Mouse (Mus musculus) activated CD4-positive, CD25-positive, alpha-beta regulatory T cell, adult 4 months (primary cell): ENCODE results near the gene Dync1li1. TPM values are rescaled to one million over a fixed set of nuclear protein-coding genes. Genes with fewer than 3 reads are reported as not detected.

Experiments used
- ATAC-seq: one replicate; pipeline ENCODE4 v1.8.0; 2017
- polyA plus RNA-seq, 2 experiments: library from polyadenylated mRNA; unstranded; fragments of 100-300 nt; shearing (Covaris generic); gene quantifications; one replicate each; pipeline ENCODE4 v1.2.1; 2017

Dync1li1 gene
- polyA plus RNA-seq, 2 experiments from 2014 or later: 43.8 to 48.4 TPM

- ATAC-seq: peak; percentile 70
These were observed 42.6 kb downstream of the Dync1li1 start, which contains the start of gene Cmtm6 for GRCm38 (mm10) chr9:114731011-114731755. TSS of gene Cmtm6 (plus strand) at chr9:114731116.

- ATAC-seq: peak; percentile 13
These were observed 43.5 kb downstream of the Dync1li1 start for GRCm38 (mm10) chr9:114731871-114732682.

DNA sequence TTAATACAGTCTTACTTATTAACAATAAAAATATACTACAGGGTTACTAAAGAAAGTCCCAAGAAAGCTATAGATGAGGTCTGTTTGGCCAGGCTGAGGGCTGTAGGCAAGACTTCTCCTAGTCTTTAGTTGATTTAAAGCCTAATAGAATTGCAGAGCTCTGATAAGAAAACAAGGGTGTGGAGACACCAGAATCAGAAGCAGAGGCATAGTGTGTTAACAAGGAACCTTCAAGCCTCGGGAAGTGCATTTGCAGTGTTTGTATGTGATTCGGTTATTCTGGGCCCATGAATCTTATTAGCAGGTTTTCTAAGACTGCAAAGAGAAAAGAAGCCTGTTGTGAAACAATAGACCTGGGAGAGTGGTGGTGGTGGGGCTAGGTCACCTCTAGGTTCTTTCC lies 44.6 kb downstream of the Dync1li1 start:
- ATAC-seq: no peak

GRCm38 (mm10) chr9:114736442-114736841 lies 47.9 kb downstream of the Dync1li1 start:
- no peak for ATAC-seq

GRCm38 (mm10) chr9:114740336-114740735 lies 51.7 kb downstream of the Dync1li1 start:
- peak; percentile 88 for ATAC-seq

DNA sequence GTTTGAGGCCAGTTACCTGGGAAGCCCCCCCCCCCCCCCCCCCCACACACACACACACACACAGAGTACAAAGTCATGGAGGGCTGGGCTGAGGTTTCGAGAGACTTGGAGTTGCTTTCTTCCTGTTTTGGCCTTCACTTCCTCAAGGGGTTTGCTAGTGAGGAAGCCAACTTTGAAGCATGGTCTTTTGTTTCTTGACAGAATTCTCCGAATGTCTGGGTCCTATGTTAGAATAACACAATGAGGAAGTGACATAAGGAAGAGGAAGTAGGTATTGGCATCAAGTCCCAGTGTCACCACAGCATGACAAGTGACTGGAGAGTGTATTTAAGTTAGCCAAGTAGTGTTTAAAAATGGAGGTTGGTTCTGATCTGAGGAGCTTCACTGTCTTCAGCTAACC lies 54.1 kb downstream of the Dync1li1 start:
- ATAC-seq: peak; percentile 49

DNA sequence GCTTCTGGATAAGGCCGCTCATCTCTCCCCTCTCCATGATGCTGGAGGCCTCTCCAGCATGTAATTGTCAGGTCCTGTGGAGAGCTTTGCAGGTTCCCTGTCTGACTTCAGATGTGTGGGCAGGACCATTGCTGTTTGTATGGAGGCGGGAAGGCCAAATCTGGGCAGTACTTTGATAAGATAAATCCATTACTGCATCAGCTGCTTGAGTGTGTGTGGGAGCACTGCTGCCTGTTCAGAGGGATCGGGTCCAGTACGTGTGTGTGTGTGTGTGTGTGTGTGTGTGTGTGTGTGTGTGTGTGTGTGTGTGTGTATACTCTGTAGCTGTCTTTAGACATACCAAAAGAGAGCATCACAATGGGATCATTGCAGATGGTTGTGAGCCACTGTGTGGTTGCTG lies 56.6 kb downstream of the Dync1li1 start:
- no peak for ATAC-seq

- ATAC-seq: no peak
These were observed 57.1 kb downstream of the Dync1li1 start for GRCm38 (mm10) chr9:114745654-114746053.

- ATAC-seq: no peak
These were observed 58.4 kb downstream of the Dync1li1 start for GRCm38 (mm10) chr9:114747012-114747411.

GRCm38 (mm10) chr9:114747466-114747865 lies 58.9 kb downstream of the Dync1li1 start:
- no peak for ATAC-seq

GRCm38 (mm10) chr9:114751582-114751981 lies 63.0 kb downstream of the Dync1li1 start:
- ATAC-seq: no peak

DNA sequence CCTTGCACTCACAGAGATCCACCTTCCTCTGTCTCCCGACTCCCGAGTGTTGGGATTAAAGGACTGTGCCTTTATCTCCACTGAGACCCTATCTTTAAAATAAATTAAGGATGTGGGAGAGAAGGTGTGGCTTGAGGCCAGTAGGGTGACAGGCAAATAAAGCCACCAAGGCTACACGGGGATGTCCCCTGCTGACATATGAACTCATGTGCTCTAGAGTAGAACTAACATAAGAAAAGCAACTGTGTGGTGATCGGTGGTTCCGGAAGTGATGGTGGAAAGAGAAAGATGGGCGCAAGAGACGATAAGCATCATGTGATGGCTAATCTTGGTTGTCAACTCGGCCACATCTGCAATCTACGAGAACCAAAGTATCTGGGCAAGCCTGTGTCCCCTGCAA lies 63.7 kb downstream of the Dync1li1 start:
- peak; percentile 68 for ATAC-seq

DNA sequence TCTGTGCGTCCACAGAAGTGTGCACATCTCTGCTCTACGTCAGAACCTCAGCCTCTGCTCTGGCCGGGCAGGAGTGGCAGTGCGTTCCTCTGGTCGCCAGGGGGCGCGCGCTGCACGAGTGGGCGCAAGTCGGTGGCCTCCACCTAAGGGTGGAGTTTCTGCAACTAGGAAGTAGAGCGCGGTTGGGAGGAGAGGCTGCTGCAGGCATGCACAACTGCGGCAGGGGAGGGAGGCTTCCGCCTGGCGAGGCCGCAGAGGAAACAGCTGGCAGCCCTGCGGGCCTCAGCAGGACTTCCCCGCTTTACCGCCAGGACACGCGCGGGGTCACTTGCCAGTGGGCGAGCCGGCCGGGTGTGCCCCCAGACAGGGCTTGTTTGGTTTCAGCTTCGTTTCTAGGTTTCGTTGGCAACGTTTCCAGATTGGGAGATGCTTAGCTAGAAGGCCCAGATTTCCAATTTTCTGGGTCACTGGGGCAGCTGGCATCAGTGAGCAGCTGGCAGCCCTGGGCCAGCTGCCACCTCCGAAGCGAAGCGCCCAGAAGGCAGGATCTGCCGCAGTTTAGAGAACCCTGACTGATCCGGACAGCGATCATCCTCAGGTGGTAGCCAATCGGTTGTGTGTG lies 64.4 kb downstream of the Dync1li1 start:
- peak; percentile 84 for ATAC-seq

DNA sequence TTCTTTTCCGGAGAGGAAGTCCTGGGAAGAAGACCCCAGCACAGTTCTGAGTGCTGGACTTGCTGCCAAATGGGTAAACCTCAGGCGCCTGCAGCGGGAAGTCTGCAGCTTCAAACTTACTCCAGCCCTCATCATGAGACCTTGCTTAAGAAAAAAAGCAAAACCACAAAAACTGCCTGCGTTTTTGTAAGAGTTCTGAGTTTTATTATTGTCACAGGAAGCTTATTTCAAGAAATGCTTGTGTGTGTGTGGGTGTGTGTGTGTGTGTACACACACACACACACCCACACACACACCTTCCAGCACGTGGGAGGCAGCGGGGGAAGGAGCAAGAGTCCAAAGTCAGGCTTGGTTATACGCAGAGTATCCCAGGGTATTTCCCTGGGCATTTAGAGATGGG lies 69.7 kb downstream of the Dync1li1 start:
- ATAC-seq: peak; percentile 55

GRCm38 (mm10) chr9:114758801-114759200 lies 70.2 kb downstream of the Dync1li1 start:
- no peak for ATAC-seq

DNA sequence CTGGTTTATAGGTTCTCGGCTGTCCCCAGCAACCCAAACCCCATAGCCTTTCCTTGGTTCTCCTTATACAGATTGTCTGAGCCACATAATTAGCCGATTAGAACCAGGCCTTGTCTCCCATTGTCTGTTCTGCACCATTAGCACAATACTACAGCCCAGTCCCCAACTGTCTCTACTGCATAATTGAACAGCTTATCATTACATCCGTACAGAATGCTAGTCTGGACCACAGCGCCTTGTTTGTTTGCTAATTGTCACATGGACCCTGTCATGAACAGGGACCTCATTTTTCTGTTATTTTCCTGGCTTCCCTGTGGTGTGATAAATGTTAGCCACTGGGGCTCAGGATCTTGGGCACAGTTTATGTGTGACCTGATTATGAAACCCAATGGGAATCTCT lies 71.3 kb downstream of the Dync1li1 start:
- ATAC-seq: no peak

DNA sequence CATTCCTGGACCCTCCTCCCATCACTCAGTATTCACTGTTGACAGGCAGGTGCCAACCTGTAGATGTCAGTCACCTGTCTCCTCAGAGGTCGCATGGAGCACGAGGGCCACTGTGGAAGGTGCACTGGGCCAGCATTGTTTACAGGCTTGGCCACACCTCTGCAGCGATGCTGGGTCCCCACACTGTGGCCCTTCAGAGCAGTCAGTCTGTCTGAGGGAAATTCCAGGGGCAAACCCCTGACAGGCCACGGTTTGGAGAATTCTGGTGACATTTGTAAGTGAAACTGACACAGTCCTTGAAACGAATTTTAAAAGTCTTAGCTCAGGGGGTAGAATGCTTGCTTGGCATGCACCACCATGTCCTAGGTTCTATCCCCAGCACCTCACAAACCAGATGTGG lies 71.8 kb downstream of the Dync1li1 start:
- peak; percentile 50 for ATAC-seq

DNA sequence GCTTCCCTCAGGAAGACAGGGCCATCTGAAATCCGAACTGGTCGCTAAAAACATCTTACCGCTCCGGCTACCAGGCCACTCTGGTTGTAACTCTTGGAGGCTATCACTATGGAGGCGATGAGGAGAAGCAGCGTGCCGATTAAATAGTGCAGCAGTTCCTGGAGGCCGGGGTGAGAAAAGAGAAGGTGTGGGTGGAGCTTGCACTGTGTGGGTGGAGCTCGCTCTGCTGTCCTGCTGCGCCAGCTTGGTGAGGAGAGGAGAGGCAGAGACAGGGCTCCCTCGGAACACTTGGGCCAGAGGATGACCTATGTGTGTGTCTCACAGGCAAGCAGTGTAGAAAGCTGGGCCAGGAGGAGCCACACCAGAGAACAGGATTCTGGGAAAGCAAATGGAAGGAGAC lies 73.3 kb downstream of the Dync1li1 start:
- peak; percentile 24 for ATAC-seq

GRCm38 (mm10) chr9:114763341-114763740 lies 74.8 kb downstream of the Dync1li1 start:
- no peak for ATAC-seq

- no peak for ATAC-seq
These were observed 78.4 kb downstream of the Dync1li1 start for GRCm38 (mm10) chr9:114767030-114767429.

DNA sequence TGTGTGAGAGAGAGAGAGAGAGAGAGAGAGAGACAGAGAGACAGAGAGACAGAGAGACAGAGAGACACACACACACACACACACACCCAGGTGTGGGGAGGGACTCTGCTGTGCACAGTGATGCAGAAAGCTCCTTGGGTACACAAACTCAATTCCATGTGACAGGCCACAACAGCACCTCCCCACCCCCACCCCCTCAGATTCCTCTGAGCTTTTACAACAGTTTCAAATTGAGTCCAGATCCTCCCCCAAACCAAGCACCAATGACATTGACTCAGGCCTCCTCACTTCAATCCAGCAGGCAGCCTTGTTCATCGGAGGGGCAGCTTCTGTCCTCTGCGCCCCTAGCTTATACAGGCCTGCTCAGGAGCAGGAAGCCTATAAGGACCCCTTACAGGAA lies 78.9 kb downstream of the Dync1li1 start:
- no peak for ATAC-seq

- no peak for ATAC-seq
These were observed 79.5 kb downstream of the Dync1li1 start for GRCm38 (mm10) chr9:114768066-114768465.

DNA sequence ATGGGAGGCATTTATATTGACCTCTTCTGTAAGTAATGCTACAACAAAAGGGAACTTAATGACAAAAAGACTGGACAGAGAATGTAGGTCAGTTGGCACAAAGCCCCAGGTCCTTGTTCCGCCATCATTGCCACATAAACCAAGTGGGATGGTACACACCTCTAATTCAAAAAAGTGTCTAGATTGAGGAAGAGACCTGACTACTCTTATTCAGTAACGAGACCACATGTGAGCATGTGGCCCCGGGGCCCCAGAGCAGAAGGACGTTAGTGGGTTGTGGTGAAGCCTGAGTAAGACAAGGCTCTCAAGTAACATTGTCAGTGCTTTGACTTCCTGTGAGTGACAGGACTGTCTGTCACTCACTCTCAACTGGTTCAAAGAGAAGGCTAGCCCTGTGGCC lies 81.6 kb downstream of the Dync1li1 start:
- ATAC-seq: peak; percentile 87
